ENCODE assay signal across 15 mouse cellular contexts in genomic region chr11:93952376-93952775, GRCm38 (mm10). TPM values are rescaled to one million over a fixed set of nuclear protein-coding genes. Genes with fewer than 3 reads are reported as not detected.
DNase-seq lines count a peak whose midpoint lies in the region; ATAC-seq lines count a peak whose summit lies in the region.
"Had no signal": no experiment of that assay in that cellular context is flagged by ENCODE, and none has a peak within 500 bp of the region (broad histone marks: within the 10 kb centered on the region; RNA-seq: fewer than 3 reads in every experiment).

No protein-coding gene starts in this region.

- H3K4me1 ChIP-seq in forebrain, embryonic 12.5 days = peaks cover 33% of the 10 kb centered on the region
- peaks cover 5% of the 10 kb centered on the region; the same call in 1 of the 2 replicates for H3K4me1 ChIP-seq in forebrain, embryonic 11.5 days (replicated peaks; ENCODE audit: control insufficient read depth, insufficient read depth, low read length)
- peaks cover 27% of the 10 kb centered on the region; the same call in 1 of the 2 replicates for H3K4me1 ChIP-seq in kidney, embryonic 14.5 days (ENCODE audit: control insufficient read depth, insufficient read depth, low read length)
- peaks cover 40% of the 10 kb centered on the region for H3K4me1 ChIP-seq in neural tube, embryonic 13.5 days (replicated peaks)

- no peak overlapping the region for H3K4me3 ChIP-seq in forebrain, embryonic 12.5 days (replicated peaks)
- no peak overlapping the region for H3K4me3 ChIP-seq in forebrain, embryonic 11.5 days (ENCODE audit: low read depth, low read length)
- H3K4me3 ChIP-seq in kidney, embryonic 14.5 days (ENCODE audit: low read length) = no peak overlapping the region; the same call in 1 of the 2 replicates
- H3K4me3 ChIP-seq in neural tube, embryonic 13.5 days = no peak overlapping the region
- H3K4me3 ChIP-seq: midbrain, embryonic 13.5 days; myocyte had no signal

- DNase-seq in forebrain, embryonic 11.5 days (ENCODE audit: low spot score) = no peak
- no peak for DNase-seq in kidney, postnatal 36 days
- DNase-seq in neural tube, embryonic 10.5 days (ENCODE audit: extremely low spot score, low spot score) = no peak
- DNase-seq in cerebellum, adult 9-10 months = no peak
- DNase-seq: cerebellum, adult 11 months; cerebellum, postnatal 36 days; forebrain, postnatal 0 days; lung, postnatal 36 days had no signal

- no peak overlapping the region for H3K4me2 ChIP-seq in forebrain, embryonic 12.5 days
- H3K4me2 ChIP-seq in forebrain, embryonic 11.5 days (ENCODE audit: low read depth, low read length, severe bottlenecking) = no peak overlapping the region
- peak overlapping the region; percentile 22 for H3K4me2 ChIP-seq in kidney, embryonic 14.5 days (replicated peaks; ENCODE audit: low read depth, low read length)
- H3K4me2 ChIP-seq in neural tube, embryonic 13.5 days = 0 out of 2 replicates have a peak overlapping the region, but pooled peaks have one; percentile 13
- H3K4me2 ChIP-seq: midbrain, embryonic 13.5 days had no signal

- no peak overlapping the region for H3K27ac ChIP-seq in forebrain, embryonic 12.5 days
- no peak overlapping the region for H3K27ac ChIP-seq in forebrain, embryonic 11.5 days (ENCODE audit: low read depth, low read length)
- H3K27ac ChIP-seq in kidney, embryonic 14.5 days (ENCODE audit: low read depth, low read length) = peak overlapping the region; percentile 2; the same call in 1 of the 2 replicates
- no peak overlapping the region for H3K27ac ChIP-seq in neural tube, embryonic 13.5 days (replicated peaks)
- H3K27ac ChIP-seq: liver, embryonic 14.5 days; midbrain, embryonic 13.5 days had no signal

- H3K9me3 ChIP-seq in forebrain, embryonic 12.5 days = no peaks in the 10 kb centered on the region
- no peaks in the 10 kb centered on the region for H3K9me3 ChIP-seq in forebrain, embryonic 11.5 days (ENCODE audit: control insufficient read depth, low read length)
- no peaks in the 10 kb centered on the region for H3K9me3 ChIP-seq in kidney, embryonic 14.5 days (ENCODE audit: control insufficient read depth, low read length)
- no peaks in the 10 kb centered on the region for H3K9me3 ChIP-seq in neural tube, embryonic 13.5 days
- H3K9me3 ChIP-seq: midbrain, embryonic 13.5 days had no signal

- H3K27me3 ChIP-seq in forebrain, embryonic 12.5 days = no peaks in the 10 kb centered on the region
- H3K27me3 ChIP-seq in forebrain, embryonic 11.5 days (ENCODE audit: control insufficient read depth, insufficient read depth, low read length) = no peaks in the 10 kb centered on the region
- no peaks in the 10 kb centered on the region for H3K27me3 ChIP-seq in kidney, embryonic 14.5 days (ENCODE audit: control insufficient read depth, insufficient read depth, low read length)
- no peaks in the 10 kb centered on the region for H3K27me3 ChIP-seq in neural tube, embryonic 13.5 days
- H3K27me3 ChIP-seq: midbrain, embryonic 13.5 days had no signal

- 0 out of 2 replicates have a peak overlapping the region, but pooled peaks have one; percentile 22 for H3K9ac ChIP-seq in forebrain, embryonic 12.5 days
- H3K9ac ChIP-seq in forebrain, embryonic 11.5 days (ENCODE audit: low read length) = no peak overlapping the region
- no peak overlapping the region for H3K9ac ChIP-seq in kidney, embryonic 14.5 days (ENCODE audit: low read depth, low read length)
- no peak overlapping the region for H3K9ac ChIP-seq in neural tube, embryonic 13.5 days
- H3K9ac ChIP-seq: forebrain, postnatal 0 days; liver, embryonic 14.5 days; midbrain, embryonic 13.5 days had no signal

- H3K36me3 ChIP-seq in forebrain, embryonic 12.5 days (replicated peaks) = peaks cover 49% of the 10 kb centered on the region
- no peaks in the 10 kb centered on the region; the same call in 1 of the 2 replicates for H3K36me3 ChIP-seq in forebrain, embryonic 11.5 days (ENCODE audit: control insufficient read depth, insufficient read depth, low read length)
- H3K36me3 ChIP-seq in kidney, embryonic 14.5 days (ENCODE audit: control insufficient read depth, insufficient read depth, low read length) = peaks cover 50% of the 10 kb centered on the region
- peaks cover 57% of the 10 kb centered on the region for H3K36me3 ChIP-seq in neural tube, embryonic 13.5 days

- 72% methylated on average over 5 of the region's 5 CpGs for whole genome bisulfite sequencing in forebrain, embryonic 12.5 days
- 67% methylated on average over 5 of the region's 5 CpGs for WGBS in forebrain, embryonic 11.5 days
- WGBS in kidney, embryonic 14.5 days = 24% methylated on average over 5 of the region's 5 CpGs
- WGBS in neural tube, embryonic 13.5 days = 85% methylated on average over 5 of the region's 5 CpGs

- ATAC-seq in forebrain, embryonic 12.5 days (ENCODE audit: low FRiP score) = no peak
- ATAC-seq in forebrain, embryonic 11.5 days (replicated peaks; ENCODE audit: low FRiP score) = no peak
- no peak for ATAC-seq in kidney, embryonic 14.5 days (ENCODE audit: low FRiP score, low TSS enrichment)
- no peak for ATAC-seq in neural tube, embryonic 13.5 days (ENCODE audit: low read depth)
- ATAC-seq in megakaryocyte progenitor cell, adult 5-6 weeks (replicated peaks; ENCODE audit: poor library complexity) = no peak
- ATAC-seq: forebrain, postnatal 0 days; midbrain, embryonic 13.5 days had no signal

RNA-seq across cellular contexts. Expression of gene Nme2, which starts 3.7 kb away (rescaled TPM):
- polyA plus RNA-seq in forebrain, embryonic 12.5 days (2016; fragmentation: Nextera tagmentation; extraction: Ambion mirVana) = 124 and 127 TPM in 2 replicates
- 144 and 155 TPM in 2 replicates for polyA plus RNA-seq in forebrain, embryonic 11.5 days (2014; fragmentation: Nextera tagmentation; extraction: Ambion mirVana)
- 271 and 274 TPM in 2 replicates for polyA plus RNA-seq in kidney, embryonic 14.5 days (2014; fragmentation: Nextera tagmentation; extraction: Ambion mirVana)
- polyA plus RNA-seq in neural tube, embryonic 13.5 days (2015; fragmentation: Nextera tagmentation; extraction: Ambion mirVana) = 86.7 and 107 TPM in 2 replicates
- total RNA-seq in megakaryocyte progenitor cell, adult 5-6 weeks (2015) = 539 and 573 TPM in 2 replicates
- 216 and 275 TPM in 2 replicates for total RNA-seq in megakaryocyte progenitor cell, adult 5-6 weeks (2017)

RNA-seq across cellular contexts. Expression of gene Gm20390, which starts 15.7 kb away (rescaled TPM):
- polyA plus RNA-seq in forebrain, embryonic 12.5 days (2016; fragmentation: Nextera tagmentation; extraction: Ambion mirVana) = 376 and 397 TPM in 2 replicates
- 371 and 408 TPM in 2 replicates for polyA plus RNA-seq in forebrain, embryonic 11.5 days (2014; fragmentation: Nextera tagmentation; extraction: Ambion mirVana)
- polyA plus RNA-seq in kidney, embryonic 14.5 days (2014; fragmentation: Nextera tagmentation; extraction: Ambion mirVana) = 458 and 601 TPM in 2 replicates
- 330 and 375 TPM in 2 replicates for polyA plus RNA-seq in neural tube, embryonic 13.5 days (2015; fragmentation: Nextera tagmentation; extraction: Ambion mirVana)
- 43.7 and 97.0 TPM in 2 replicates for total RNA-seq in megakaryocyte progenitor cell, adult 5-6 weeks (2015)
- total RNA-seq in megakaryocyte progenitor cell, adult 5-6 weeks (2017) = not detected in 2 replicates

RNA-seq across cellular contexts. Expression of gene Nme1, which starts 15.9 kb away (rescaled TPM):
- polyA plus RNA-seq in forebrain, embryonic 12.5 days (2016; fragmentation: Nextera tagmentation; extraction: Ambion mirVana) = 208 and 230 TPM in 2 replicates
- polyA plus RNA-seq in forebrain, embryonic 11.5 days (2014; fragmentation: Nextera tagmentation; extraction: Ambion mirVana) = 231 and 266 TPM in 2 replicates
- polyA plus RNA-seq in kidney, embryonic 14.5 days (2014; fragmentation: Nextera tagmentation; extraction: Ambion mirVana) = 211 and 282 TPM in 2 replicates
- polyA plus RNA-seq in neural tube, embryonic 13.5 days (2015; fragmentation: Nextera tagmentation; extraction: Ambion mirVana) = 302 and 356 TPM in 2 replicates
- total RNA-seq in megakaryocyte progenitor cell, adult 5-6 weeks (2015) = 198 and 211 TPM in 2 replicates
- 202 and 219 TPM in 2 replicates for total RNA-seq in megakaryocyte progenitor cell, adult 5-6 weeks (2017)

RNA-seq across cellular contexts. Expression of gene Spag9, which starts 43.5 kb away (rescaled TPM):
- 124 and 127 TPM in 2 replicates for polyA plus RNA-seq in forebrain, embryonic 12.5 days (2016; fragmentation: Nextera tagmentation; extraction: Ambion mirVana)
- polyA plus RNA-seq in forebrain, embryonic 11.5 days (2014; fragmentation: Nextera tagmentation; extraction: Ambion mirVana) = 93.4 and 101 TPM in 2 replicates
- 45.6 and 55.1 TPM in 2 replicates for polyA plus RNA-seq in kidney, embryonic 14.5 days (2014; fragmentation: Nextera tagmentation; extraction: Ambion mirVana)
- 82.4 and 83.4 TPM in 2 replicates for polyA plus RNA-seq in neural tube, embryonic 13.5 days (2015; fragmentation: Nextera tagmentation; extraction: Ambion mirVana)
- 33.6 and 34.0 TPM in 2 replicates for total RNA-seq in megakaryocyte progenitor cell, adult 5-6 weeks (2015)
- 51.5 and 64.3 TPM in 2 replicates for total RNA-seq in megakaryocyte progenitor cell, adult 5-6 weeks (2017)

Comparison
In these comparisons a context has a peak if more than half of its experiments do, and no peak if none do; other contexts are left out.
1. H3K4me2 ChIP-seq: peak in kidney, embryonic 14.5 days (single experiment) and neural tube, embryonic 13.5 days (single experiment); none in forebrain, embryonic 12.5 days (single experiment) and forebrain, embryonic 11.5 days (single experiment).